Comparison of ENCODE assay signal across 10 mouse cellular contexts in genomic region chr11:76436009-76436408, GRCm38 (mm10). TPM values are rescaled to one million over a fixed set of nuclear protein-coding genes. Genes with fewer than 3 reads are reported as not detected.
DNase-seq lines count a peak whose midpoint lies in the region; ATAC-seq and TF ChIP-seq lines count a peak whose summit lies in the region.
"Had no signal": no experiment of that assay in that cellular context is flagged by ENCODE, and none has a peak within 500 bp of the region (broad histone marks: within the 10 kb centered on the region; RNA-seq: fewer than 3 reads in every experiment).

No protein-coding gene starts in this region.

- H3K27me3 ChIP-seq in kidney, embryonic 15.5 days, result no peaks in the 10 kb centered on the region
- H3K27me3 ChIP-seq in embryonic facial prominence, embryonic 10.5 days (replicated peaks; ENCODE audit: low read depth, poor library complexity, severe bottlenecking), result peaks cover 33% of the 10 kb centered on the region
- H3K27me3 ChIP-seq in intestine, postnatal 0 days (replicated peaks; ENCODE audit: control insufficient read depth, insufficient read depth, low read length), result no peaks in the 10 kb centered on the region

- H3K4me1 ChIP-seq in kidney, embryonic 15.5 days, result peaks cover 37% of the 10 kb centered on the region
- peaks cover 73% of the 10 kb centered on the region for H3K4me1 ChIP-seq in embryonic facial prominence, embryonic 10.5 days
- no peaks in the 10 kb centered on the region for H3K4me1 ChIP-seq in intestine, postnatal 0 days (replicated peaks; ENCODE audit: control insufficient read depth, insufficient read depth, low read length)

- H3K27ac ChIP-seq in kidney, embryonic 15.5 days, result no peak overlapping the region
- peak overlapping the region; percentile 84 for H3K27ac ChIP-seq in embryonic facial prominence, embryonic 10.5 days (replicated peaks)
- H3K27ac ChIP-seq in intestine, postnatal 0 days (ENCODE audit: low read depth, low read length), result no peak overlapping the region

- no peaks in the 10 kb centered on the region for H3K9me3 ChIP-seq in kidney, embryonic 15.5 days (replicated peaks)
- no peaks in the 10 kb centered on the region for H3K9me3 ChIP-seq in embryonic facial prominence, embryonic 10.5 days
- no peaks in the 10 kb centered on the region for H3K9me3 ChIP-seq in intestine, postnatal 0 days (ENCODE audit: control insufficient read depth)

- peak overlapping the region; percentile 41; the same call in 1 of the 2 replicates for H3K4me3 ChIP-seq in kidney, embryonic 15.5 days (replicated peaks)
- peak overlapping the region; percentile 59; the same call in 1 of the 2 replicates for H3K4me3 ChIP-seq in embryonic facial prominence, embryonic 10.5 days
- H3K4me3 ChIP-seq in intestine, postnatal 0 days (ENCODE audit: low read depth, low read length), result no peak overlapping the region

- 83% methylated on average over 5 of the region's 5 CpGs for WGBS in kidney, embryonic 15.5 days
- WGBS in embryonic facial prominence, embryonic 10.5 days, result 86% methylated on average over 5 of the region's 5 CpGs
- WGBS in intestine, postnatal 0 days, result 81% methylated on average over 5 of the region's 5 CpGs

- ATAC-seq in kidney, embryonic 15.5 days (replicated peaks; ENCODE audit: low FRiP score), result no peak
- ATAC-seq in intestine, postnatal 0 days, result no peak
- no peak for ATAC-seq in erythroblast, adult 5-6 weeks (replicated peaks; ENCODE audit: low FRiP score, poor library complexity, severe bottlenecking)

- peak overlapping the region; percentile 62; the same call in 1 of the 2 replicates for H3K4me2 ChIP-seq in kidney, embryonic 15.5 days
- H3K4me2 ChIP-seq in intestine, postnatal 0 days (replicated peaks; ENCODE audit: low read depth), result peak overlapping the region; percentile 60; the same call in 1 of the 2 replicates

- peaks cover 43% of the 10 kb centered on the region for H3K36me3 ChIP-seq in kidney, embryonic 15.5 days
- H3K36me3 ChIP-seq in embryonic facial prominence, embryonic 10.5 days (replicated peaks), result peaks cover 32% of the 10 kb centered on the region
- H3K36me3 ChIP-seq in intestine, postnatal 0 days (ENCODE audit: control insufficient read depth, insufficient read depth), result peaks cover 61% of the 10 kb centered on the region

- no peak overlapping the region for H3K9ac ChIP-seq in kidney, embryonic 15.5 days
- no peak overlapping the region for H3K9ac ChIP-seq in intestine, postnatal 0 days (ENCODE audit: low read depth, low read length)

- TF ChIP-seq CTCF in intestine, postnatal 0 days (IDR thresholded peaks at IDR 0.05; ENCODE audit: low read depth), result no peak

- DNase-seq in kidney, postnatal 4 days, result no peak
- no peak for DNase-seq in embryonic facial prominence, embryonic 10.5 days (ENCODE audit: low spot score)
- peak; percentile 51 for DNase-seq in gastrocnemius, postnatal 25 days
- no peak for DNase-seq in spleen, adult 12 weeks (ENCODE audit: low spot score)
- DNase-seq in adrenal gland, postnatal 4 days (ENCODE audit: low spot score in 2 of 2), result no peak
- DNase-seq: adrenal gland, postnatal 14 days; embryo, embryonic 11 days had no signal

RNA-seq across cellular contexts. Expression of gene Timm22, which starts 29.3 kb away (rescaled TPM):
- 105 and 111 TPM in 2 replicates for polyA plus RNA-seq in kidney, embryonic 15.5 days (2015; fragmentation: Nextera tagmentation; extraction: Ambion mirVana)
- 135 and 144 TPM in 2 replicates for polyA plus RNA-seq in embryonic facial prominence, embryonic 10.5 days (2016; fragmentation: Nextera tagmentation; extraction: Ambion mirVana)
- total RNA-seq in gastrocnemius, postnatal 25 days (2021), result 10 to 100 TPM; 40.4 to 40.8 TPM
- 95.2 and 96.0 TPM in 2 replicates for polyA plus RNA-seq in intestine, postnatal 0 days (2015; fragmentation: Nextera tagmentation; extraction: Ambion mirVana)
- 5.4 and 6.3 TPM in 2 replicates for total RNA-seq in erythroblast, adult 5-6 weeks (2015; ENCODE audit: low replicate concordance)
- 1.6 and 1.7 TPM in 2 replicates for total RNA-seq in erythroblast, adult 5-6 weeks (2017; ENCODE audit: low replicate concordance)
- total RNA-seq in adrenal gland, postnatal 4 days (2021), result 10 to 100 TPM; 46.5 to 52.9 TPM

RNA-seq across cellular contexts. Expression of gene Nxn, which starts 37.1 kb away (rescaled TPM):
- 30.2 and 33.1 TPM in 2 replicates for polyA plus RNA-seq in kidney, embryonic 15.5 days (2015; fragmentation: Nextera tagmentation; extraction: Ambion mirVana)
- 41.1 and 42.0 TPM in 2 replicates for polyA plus RNA-seq in embryonic facial prominence, embryonic 10.5 days (2016; fragmentation: Nextera tagmentation; extraction: Ambion mirVana)
- 10 to 100 TPM; 25.6 to 32.0 TPM for total RNA-seq in gastrocnemius, postnatal 25 days (2021)
- 14.9 and 15.9 TPM in 2 replicates for polyA plus RNA-seq in intestine, postnatal 0 days (2015; fragmentation: Nextera tagmentation; extraction: Ambion mirVana)
- 5.0 and 9.0 TPM in 2 replicates for total RNA-seq in erythroblast, adult 5-6 weeks (2015; ENCODE audit: low replicate concordance)
- total RNA-seq in erythroblast, adult 5-6 weeks (2017; ENCODE audit: low replicate concordance), result 3.2 and 3.7 TPM in 2 replicates
- 10 to 100 TPM; 26.4 to 28.3 TPM for total RNA-seq in adrenal gland, postnatal 4 days (2021)

Comparison
In these comparisons a context has a peak if more than half of its experiments do, and no peak if none do; other contexts are left out.
1. RNA of gene Timm22, which starts 29.3 kb away (total RNA-seq): 46.5 to 52.9 TPM in adrenal gland, postnatal 4 days and 40.4 to 40.8 TPM in gastrocnemius, postnatal 25 days; 1.6 to 6.3 TPM in erythroblast, adult 5-6 weeks; every median in the first group is over 4 times any median in the second.